Mouse (Mus musculus) lung, embryonic 16.5 days (tissue): ENCODE results near the gene Ggcx. TPM values are rescaled to one million over a fixed set of nuclear protein-coding genes. Genes with fewer than 3 reads are reported as not detected.
A peak's percentile ranks its signal among the peaks of the same experiment; 100 is the strongest.
"Not testable (repeated sequence)": the region's sequence is repeated elsewhere in the genome, so short reads cannot be mapped to it uniquely, and the experiment has no call there.

Experiments
- ATAC-seq: fragments of 200-750 bp; cut with Nextera tagmentation; 2 replicates; pipeline ENCODE4 v1.8.0; 2017; ENCODE audit warnings: low read depth, mild to moderate bottlenecking, moderate library complexity
- H3K27ac ChIP-seq: fragments of 300-500 bp; sonication (generic); 2 replicates; pipeline ENCODE4 v1.5.1; 2014; ENCODE audit warnings: mild to moderate bottlenecking, control low read depth, low read length
- H3K27me3 ChIP-seq: fragments of 300-500 bp; sonication (generic); 2 replicates; pipeline ENCODE4 v1.6.1; 2014; ENCODE audit warnings: low read depth, low read length, mixed read lengths; ENCODE audit not compliant: control insufficient read depth, insufficient read depth
- H3K36me3 ChIP-seq: fragments of 300-500 bp; sonication (generic); 2 replicates; pipeline ENCODE4 v1.6.1; 2014; ENCODE audit warnings: low read length; ENCODE audit not compliant: control insufficient read depth, insufficient read depth
- H3K4me1 ChIP-seq: fragments of 300-500 bp; sonication (generic); replicated peaks from 2 replicates; pipeline ENCODE4 v1.6.1; 2014; ENCODE audit warnings: low read length, mixed read lengths; ENCODE audit not compliant: control insufficient read depth, insufficient read depth
- H3K4me2 ChIP-seq: fragments of 300-500 bp; sonication (generic); 2 replicates; pipeline ENCODE4 v1.6.1; 2014; ENCODE audit warnings: low read depth, low read length, control low read depth
- H3K4me3 ChIP-seq: fragments of 300-500 bp; sonication (generic); 2 replicates; pipeline ENCODE4 v1.5.1; 2014; ENCODE audit warnings: mild to moderate bottlenecking, low read length, control low read depth
- H3K9ac ChIP-seq: fragments of 300-500 bp; sonication (generic); 2 replicates; pipeline ENCODE4 v1.6.1; 2014; ENCODE audit warnings: low read length, control low read depth
- H3K9me3 ChIP-seq: fragments of 300-500 bp; sonication (generic); 2 replicates; pipeline ENCODE4 v1.6.1; 2016; ENCODE audit warnings: low read length; ENCODE audit not compliant: control insufficient read depth
- WGBS: fragments of 180-500 bp; shearing (Covaris S2); extraction: QIAGEN DNeasy Blood & Tissue Kit; methylation state at CpG from one replicate; pipeline ENCODE4 v1.1.7; 2014; 5-methylcytosine and 5-hydroxymethylcytosine counted together
- polyA plus RNA-seq: library from polyadenylated mRNA; unstranded; fragments of >200 nt; fragmentation: Nextera tagmentation; extraction: Ambion mirVana; gene quantifications from 2 replicates; pipeline ENCODE4 v1.2.1, GENCODE M21; 2015

Ggcx gene
- polyA plus RNA-seq, 1 experiment from 2014 or later, result 38.7 TPM

DNA sequence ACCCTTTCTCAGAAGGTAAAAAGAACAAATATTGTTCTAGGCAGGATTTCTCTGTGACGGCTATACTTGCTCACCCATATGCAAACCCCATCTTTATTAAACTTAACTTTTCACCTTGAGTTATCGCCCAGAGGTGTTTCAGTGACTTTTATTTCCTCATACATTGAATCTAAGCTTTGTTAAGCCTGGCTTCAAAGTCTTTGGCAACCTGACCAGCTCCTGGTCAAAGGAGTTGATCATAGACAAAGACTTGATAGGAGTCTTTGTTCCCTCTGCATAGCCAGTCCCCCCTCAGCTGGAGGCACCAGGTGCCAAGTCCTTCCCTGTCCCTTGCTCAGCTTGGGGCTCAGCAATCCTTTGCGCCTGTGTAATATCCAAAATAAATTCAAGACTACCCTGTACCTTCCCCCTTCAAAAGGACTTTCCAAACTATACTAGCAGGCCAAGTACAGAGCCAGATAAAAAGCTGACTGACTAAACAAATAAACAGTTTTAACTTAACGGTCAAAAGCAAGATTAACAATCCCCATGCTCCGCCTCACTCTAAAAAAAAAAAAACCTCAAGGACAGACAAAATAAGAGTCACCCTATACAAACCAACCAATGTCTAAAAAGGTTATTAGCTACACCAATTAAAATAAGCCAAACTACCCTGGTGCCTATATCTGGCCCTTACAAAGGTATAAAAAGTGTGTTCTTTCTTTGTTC, 48.6 kb downstream of the Ggcx start:
- not testable (repeated sequence) for H3K36me3 ChIP-seq, H3K4me3 ChIP-seq, ATAC-seq, H3K9ac ChIP-seq, H3K27ac ChIP-seq, H3K4me2 ChIP-seq, H3K27me3 ChIP-seq, H3K9me3 ChIP-seq, H3K4me1 ChIP-seq
- WGBS, result 73% methylated on average over 5 of the region's 5 CpGs

DNA sequence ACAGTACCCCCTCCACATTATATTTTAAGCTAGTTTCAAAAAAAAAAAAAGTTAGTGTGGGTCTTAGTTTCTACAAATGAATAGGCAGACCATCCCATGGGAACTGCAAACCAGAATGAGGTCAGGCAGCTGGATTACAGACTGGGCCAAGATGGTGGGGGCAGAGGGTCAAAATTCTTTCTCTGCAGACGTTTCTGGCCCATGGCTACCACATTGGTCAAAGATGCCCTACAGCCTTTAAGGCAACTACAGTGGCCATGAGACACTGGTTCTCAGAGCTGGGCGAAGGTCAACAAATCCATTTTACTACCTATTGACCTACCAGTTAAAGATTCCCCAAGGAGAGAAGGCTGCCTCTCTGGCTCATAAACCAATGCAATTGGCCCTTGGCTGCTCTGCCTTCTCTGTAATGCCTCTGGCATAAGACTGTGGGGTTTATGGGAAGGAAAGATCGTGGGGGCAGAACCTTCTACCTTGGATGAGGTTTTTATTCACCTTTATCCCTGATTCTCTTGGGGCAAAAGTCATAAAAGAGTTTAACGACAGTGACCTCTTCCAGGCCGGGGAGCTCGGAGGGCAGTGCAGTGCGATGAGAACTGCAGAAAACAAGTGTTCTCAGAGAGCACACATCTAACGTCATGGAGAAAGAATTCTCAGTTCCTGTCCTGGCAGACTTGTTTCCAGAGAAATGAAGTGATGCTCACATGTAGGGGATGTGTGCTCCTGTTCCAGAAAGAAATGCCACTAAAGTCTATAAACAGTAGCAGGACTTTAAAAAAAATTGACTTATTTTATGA, 51.5 kb downstream of the Ggcx start:
- 0 out of 2 replicates have a peak, but pooled peaks have one; percentile 31 for ATAC-seq

DNA sequence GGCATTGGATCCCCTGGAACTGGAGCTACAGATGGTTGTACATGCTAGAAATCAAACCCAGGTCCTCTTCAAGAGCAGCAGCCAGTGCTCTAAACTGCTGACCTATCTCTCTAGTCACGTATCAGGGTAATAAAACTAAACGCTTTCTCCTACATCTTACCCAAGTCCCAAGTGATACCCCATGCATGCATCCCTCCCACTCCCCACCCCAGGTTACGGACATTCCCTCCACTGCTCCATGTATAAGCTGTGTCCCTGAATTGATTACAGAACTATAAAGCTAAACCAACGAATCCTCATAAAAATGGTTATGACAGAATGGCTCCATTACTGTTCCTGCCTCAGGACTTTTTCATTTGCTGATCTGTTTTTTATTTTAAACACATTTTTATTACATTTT, 52.1 kb downstream of the Ggcx start:
- Histone ChIP-seq H3K4me2 (no peak overlapping the region), H3K9me3 (no peaks in the 10 kb centered on the region), H3K27me3 (no peaks in the 10 kb centered on the region), H3K9ac (no peak overlapping the region), H3K4me3 (no peak overlapping the region), H3K36me3 (no peaks in the 10 kb centered on the region), H3K27ac (no peak overlapping the region), H3K4me1 (no peaks in the 10 kb centered on the region)
- 87% methylated on average over 4 of the region's 4 CpGs for WGBS
- ATAC-seq, result no peak

More for the DNA sequence above, 51.5 kb downstream of the Ggcx start:
- WGBS, result 59% methylated on average over 8 of the region's 8 CpGs
- Histone ChIP-seq H3K36me3 (no peaks in the 10 kb centered on the region), H3K4me2 (no peak overlapping the region), H3K27me3 (no peaks in the 10 kb centered on the region), H3K9me3 (no peaks in the 10 kb centered on the region), H3K27ac (no peak overlapping the region), H3K4me3 (no peak overlapping the region), H3K9ac (no peak overlapping the region), H3K4me1 (no peaks in the 10 kb centered on the region)

GRCm38 (mm10) chr6:72473264-72474041, 59.3 kb downstream of the Ggcx start:
- Histone ChIP-seq H3K36me3 (no peaks in the 10 kb centered on the region), H3K4me1 (peaks cover 9% of the 10 kb centered on the region; the same call in 1 of the 2 replicates), H3K27me3 (no peaks in the 10 kb centered on the region), H3K9ac (no peak overlapping the region), H3K4me3 (no peak overlapping the region), H3K27ac (no peak overlapping the region), H3K9me3 (no peaks in the 10 kb centered on the region), H3K4me2 (no peak overlapping the region)
- ATAC-seq, result peak; percentile 86
- WGBS, result 43% methylated on average over 14 of the region's 14 CpGs

DNA sequence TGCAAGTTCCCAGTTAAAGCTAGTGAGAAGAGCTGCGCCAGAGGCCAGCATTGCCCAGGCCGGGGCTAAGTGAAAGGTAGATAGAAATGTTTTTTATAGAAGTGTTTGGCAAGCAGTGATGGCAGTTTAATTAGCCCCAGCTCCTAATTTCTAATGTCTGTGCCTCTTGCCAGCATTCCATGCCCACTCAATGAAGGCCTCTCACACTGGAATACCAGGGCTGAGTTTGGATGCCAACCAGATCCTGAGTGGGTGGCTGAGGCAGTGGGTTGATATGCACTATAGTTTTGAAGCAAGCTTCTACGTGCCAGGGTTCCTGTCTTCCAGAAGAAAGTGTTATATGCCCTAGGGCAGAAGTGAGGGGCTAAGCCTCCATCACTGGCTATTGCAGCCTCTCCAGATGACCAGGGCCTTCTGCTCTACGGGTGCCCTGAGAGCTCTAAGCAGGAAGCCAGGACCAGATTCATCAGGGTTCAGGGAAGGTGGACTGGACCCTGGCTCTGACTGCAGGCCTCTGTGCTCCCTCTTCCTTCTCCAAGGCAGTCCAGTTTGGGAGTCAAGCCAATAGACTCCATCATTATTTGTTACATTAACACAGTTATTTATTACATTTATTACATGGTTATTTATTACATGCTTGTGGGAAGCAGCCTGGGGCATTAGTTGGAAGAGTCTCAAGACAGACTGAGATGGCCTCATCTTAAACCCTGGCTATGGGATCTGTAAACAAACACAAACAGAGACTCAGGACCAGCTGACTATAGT, 61.3 kb downstream of the Ggcx start:
- WGBS, result 84% methylated on average over 4 of the region's 4 CpGs
- no peak for ATAC-seq
- Histone ChIP-seq H3K9ac (no peak overlapping the region), H3K27me3 (no peaks in the 10 kb centered on the region), H3K9me3 (peaks cover 7% of the 10 kb centered on the region), H3K4me1 (peaks cover 9% of the 10 kb centered on the region; the same call in 1 of the 2 replicates), H3K4me2 (no peak overlapping the region), H3K27ac (no peak overlapping the region), H3K36me3 (no peaks in the 10 kb centered on the region), H3K4me3 (no peak overlapping the region)

DNA sequence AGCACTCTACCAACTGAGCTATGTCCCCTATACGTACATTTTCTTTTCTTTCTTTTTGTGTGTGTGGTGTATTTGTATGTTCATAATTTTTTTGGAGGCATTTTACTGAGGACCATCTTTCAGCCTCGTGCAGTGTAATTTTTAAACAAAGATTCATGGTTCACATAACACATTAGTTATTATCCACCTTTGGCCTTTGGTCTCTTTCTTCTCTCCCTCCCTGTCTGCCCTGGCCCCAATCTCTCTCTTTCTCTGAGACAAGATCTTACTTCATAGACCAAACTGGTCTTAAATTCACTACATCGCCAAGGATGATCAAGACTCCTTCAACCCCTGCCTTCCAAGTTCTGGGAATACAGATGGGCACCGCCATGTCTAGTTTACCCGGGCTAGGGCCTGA, 62.7 kb downstream of the Ggcx start:
- no peak overlapping the region for H3K4me2 ChIP-seq
- H3K9ac ChIP-seq, result no peak overlapping the region
- H3K27me3 ChIP-seq, result no peaks in the 10 kb centered on the region
- no peak for ATAC-seq
- no peak overlapping the region for H3K4me3 ChIP-seq
- peaks cover 9% of the 10 kb centered on the region; the same call in 1 of the 2 replicates for H3K4me1 ChIP-seq
- WGBS, result 90% methylated on average over 5 of the region's 5 CpGs
- H3K27ac ChIP-seq, result no peak overlapping the region
- no peaks in the 10 kb centered on the region for H3K36me3 ChIP-seq
- peaks cover 7% of the 10 kb centered on the region for H3K9me3 ChIP-seq

DNA sequence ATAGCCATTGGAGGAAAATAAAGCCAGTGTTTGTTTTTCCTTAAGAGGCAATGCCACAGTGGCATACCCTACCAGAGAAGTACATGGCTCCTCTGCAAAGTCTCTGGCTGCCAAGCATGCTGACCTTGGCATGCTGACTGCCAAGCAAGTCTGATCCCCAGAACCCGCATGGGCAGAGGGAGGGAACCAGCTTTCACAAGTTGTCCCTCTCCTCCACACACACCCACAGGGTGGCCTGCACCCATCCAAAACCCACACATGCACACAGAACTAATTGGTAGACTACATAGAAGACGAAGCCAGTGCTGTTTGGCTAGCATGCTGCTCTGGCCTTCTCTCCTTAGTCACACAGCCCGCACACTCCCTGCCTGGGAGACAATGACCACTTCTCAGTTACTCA, 63.5 kb downstream of the Ggcx start:
- no peak for ATAC-seq
- Histone ChIP-seq H3K9ac (no peak overlapping the region), H3K27ac (no peak overlapping the region), H3K9me3 (peaks cover 7% of the 10 kb centered on the region), H3K4me3 (no peak overlapping the region), H3K4me2 (no peak overlapping the region), H3K36me3 (no peaks in the 10 kb centered on the region), H3K27me3 (no peaks in the 10 kb centered on the region), H3K4me1 (peaks cover 9% of the 10 kb centered on the region; the same call in 1 of the 2 replicates)
- 88% methylated on average over 3 of the region's 3 CpGs for WGBS

DNA sequence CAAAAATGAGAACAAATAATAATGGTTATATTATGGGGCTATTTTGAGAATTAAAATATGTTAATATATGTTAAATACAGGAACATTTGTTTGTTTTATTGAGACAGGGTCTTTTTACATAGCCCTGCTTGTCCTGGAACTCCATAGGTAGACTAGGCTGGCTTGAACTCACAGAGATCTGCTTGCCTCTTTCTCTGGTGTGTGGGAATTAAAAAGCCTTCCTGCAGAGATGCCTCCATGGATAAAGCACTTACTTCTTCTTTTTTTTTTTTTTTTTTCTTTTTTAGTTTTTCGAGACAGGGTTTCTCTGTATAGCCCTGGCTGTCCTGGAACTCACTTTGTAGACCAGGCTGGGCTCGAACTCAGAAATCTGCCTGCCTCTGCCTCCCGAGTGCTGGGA, 64.6 kb downstream of the Ggcx start:
- H3K27me3 ChIP-seq, ATAC-seq, H3K9me3 ChIP-seq, H3K4me1 ChIP-seq, H3K9ac ChIP-seq, H3K36me3 ChIP-seq, H3K27ac ChIP-seq, H3K4me3 ChIP-seq, H3K4me2 ChIP-seq: not testable (repeated sequence)
- WGBS, result 100% methylated on average over 2 of the region's 3 CpGs
